Mouse (Mus musculus) stomach, embryonic 14.5 days (tissue): Measurements from ENCODE around the gene P4ha1. TPM values are rescaled to one million over a fixed set of nuclear protein-coding genes. Genes with fewer than 3 reads are reported as not detected.
"Not testable (repeated sequence)": the region's sequence is repeated elsewhere in the genome, so short reads cannot be mapped to it uniquely, and the experiment has no call there.

Experiments used
- ATAC-seq: fragments of 200-750 bp; cut with Nextera tagmentation; 2 replicates; pipeline ENCODE4 v1.8.0; 2017; ENCODE audit warnings: low read depth, moderate TSS enrichment; ENCODE audit not compliant: insufficient number of reproducible peaks, insufficient read depth, low FRiP score
- H3K27ac ChIP-seq: fragments of 300-500 bp; sonication (generic); 2 replicates; pipeline ENCODE4 v1.5.1; 2014; ENCODE audit warnings: mild to moderate bottlenecking, low read length, moderate library complexity, mixed read lengths
- H3K27me3 ChIP-seq: fragments of 300-500 bp; sonication (generic); 2 replicates; pipeline ENCODE4 v1.6.1; 2014; ENCODE audit warnings: low read length, control low read depth, mixed read lengths; ENCODE audit not compliant: control insufficient read depth, insufficient read depth
- H3K36me3 ChIP-seq: fragments of 300-500 bp; sonication (generic); 2 replicates; pipeline ENCODE4 v1.6.1; 2014; ENCODE audit warnings: mild to moderate bottlenecking, control low read depth, low read length, moderate library complexity, mixed read lengths; ENCODE audit not compliant: control insufficient read depth, insufficient read depth
- H3K4me1 ChIP-seq: fragments of 300-500 bp; sonication (generic); 2 replicates; pipeline ENCODE4 v1.6.1; 2014; ENCODE audit warnings: low read length, control low read depth, mixed read lengths; ENCODE audit not compliant: control insufficient read depth, insufficient read depth
- H3K4me2 ChIP-seq: fragments of 300-500 bp; sonication (generic); replicated peaks from 2 replicates; pipeline ENCODE4 v1.6.1; 2014; ENCODE audit warnings: low read depth, low read length, control low read depth
- H3K4me3 ChIP-seq: fragments of 300-500 bp; sonication (generic); 2 replicates; pipeline ENCODE4 v1.5.1; 2014; ENCODE audit warnings: low read depth, low read length, control low read depth
- H3K9ac ChIP-seq: fragments of 300-500 bp; sonication (generic); replicated peaks from 2 replicates; pipeline ENCODE4 v1.6.1; 2014; ENCODE audit warnings: low read depth, mild to moderate bottlenecking, control low read depth, low read length, moderate library complexity, mixed read lengths
- H3K9me3 ChIP-seq: fragments of 300-500 bp; sonication (generic); 2 replicates; pipeline ENCODE4 v1.6.1; 2016; ENCODE audit warnings: low read depth, low read length, control low read depth; ENCODE audit not compliant: control insufficient read depth
- WGBS: fragments of 180-500 bp; shearing (Covaris S2); extraction: QIAGEN DNeasy Blood & Tissue Kit; methylation state at CpG from one replicate; pipeline ENCODE4 v1.1.7; 2014; 5-methylcytosine and 5-hydroxymethylcytosine counted together
- polyA plus RNA-seq: library from polyadenylated mRNA; unstranded; fragments of >200 nt; fragmentation: Nextera tagmentation; extraction: Ambion mirVana; gene quantifications from 2 replicates; pipeline ENCODE4 v1.2.1, GENCODE M21; 2014

Gene P4ha1
- polyA plus RNA-seq, 1 experiment from 2014 or later = 64.9 TPM

- no peaks in the 10 kb centered on the region for H3K36me3 ChIP-seq
- no peak for ATAC-seq
- 96% methylated on average over 3 of the region's 3 CpGs for WGBS
These were observed 66.6 kb downstream of the P4ha1 start for GRCm38 (mm10) chr10:59389652-59390051.

DNA sequence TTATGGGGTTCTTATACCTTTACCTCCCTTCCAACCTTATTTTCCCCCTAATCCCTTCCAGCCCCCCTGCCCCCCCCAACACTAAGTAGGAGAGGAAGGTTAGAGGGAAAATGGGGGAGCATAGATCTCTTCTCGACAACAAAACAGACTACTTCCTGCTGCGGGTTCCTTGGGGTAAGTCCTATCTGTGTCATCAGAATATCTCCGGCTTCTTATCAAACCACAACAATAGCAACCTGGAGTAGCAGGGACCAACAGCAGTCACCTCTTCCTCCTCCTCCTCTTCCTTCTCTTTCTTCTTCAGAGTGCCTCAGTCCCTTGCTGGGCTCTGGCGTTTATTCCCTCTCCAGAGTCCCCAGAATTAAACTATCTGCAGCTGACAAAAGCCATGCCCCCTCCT is 68.8 kb downstream of the P4ha1 start:
- H3K4me2 ChIP-seq = no peak overlapping the region
- H3K9ac ChIP-seq = no peak overlapping the region
- no peaks in the 10 kb centered on the region for H3K4me1 ChIP-seq
- H3K27ac ChIP-seq = no peak overlapping the region
- no peaks in the 10 kb centered on the region for H3K27me3 ChIP-seq
- 55% methylated on average over 4 of the region's 4 CpGs for WGBS
- H3K4me3 ChIP-seq = no peak overlapping the region
- peaks cover 11% of the 10 kb centered on the region; the same call in 1 of the 2 replicates for H3K9me3 ChIP-seq
- no peak for ATAC-seq
- H3K36me3 ChIP-seq = no peaks in the 10 kb centered on the region

More at GRCm38 (mm10) chr10:59389652-59390051, 66.6 kb downstream of the P4ha1 start:
- no peak overlapping the region for H3K27ac ChIP-seq
- H3K4me3 ChIP-seq = no peak overlapping the region
- H3K9ac ChIP-seq = no peak overlapping the region
- H3K9me3 ChIP-seq = peaks cover 11% of the 10 kb centered on the region; the same call in 1 of the 2 replicates
- no peak overlapping the region for H3K4me2 ChIP-seq
- H3K4me1 ChIP-seq = no peaks in the 10 kb centered on the region
- no peaks in the 10 kb centered on the region for H3K27me3 ChIP-seq

- WGBS = 92% methylated on average over 10 of the region's 25 CpGs
- ATAC-seq, H3K9ac ChIP-seq, H3K9me3 ChIP-seq, H3K4me3 ChIP-seq, H3K27ac ChIP-seq, H3K36me3 ChIP-seq, H3K4me1 ChIP-seq, H3K27me3 ChIP-seq, H3K4me2 ChIP-seq: not testable (repeated sequence)
These were observed 72.4 kb downstream of the P4ha1 start, which contains the start of gene Gm10273 for GRCm38 (mm10) chr10:59395461-59395860. Gm10273 (plus strand) TSS chr10:59395632.

DNA sequence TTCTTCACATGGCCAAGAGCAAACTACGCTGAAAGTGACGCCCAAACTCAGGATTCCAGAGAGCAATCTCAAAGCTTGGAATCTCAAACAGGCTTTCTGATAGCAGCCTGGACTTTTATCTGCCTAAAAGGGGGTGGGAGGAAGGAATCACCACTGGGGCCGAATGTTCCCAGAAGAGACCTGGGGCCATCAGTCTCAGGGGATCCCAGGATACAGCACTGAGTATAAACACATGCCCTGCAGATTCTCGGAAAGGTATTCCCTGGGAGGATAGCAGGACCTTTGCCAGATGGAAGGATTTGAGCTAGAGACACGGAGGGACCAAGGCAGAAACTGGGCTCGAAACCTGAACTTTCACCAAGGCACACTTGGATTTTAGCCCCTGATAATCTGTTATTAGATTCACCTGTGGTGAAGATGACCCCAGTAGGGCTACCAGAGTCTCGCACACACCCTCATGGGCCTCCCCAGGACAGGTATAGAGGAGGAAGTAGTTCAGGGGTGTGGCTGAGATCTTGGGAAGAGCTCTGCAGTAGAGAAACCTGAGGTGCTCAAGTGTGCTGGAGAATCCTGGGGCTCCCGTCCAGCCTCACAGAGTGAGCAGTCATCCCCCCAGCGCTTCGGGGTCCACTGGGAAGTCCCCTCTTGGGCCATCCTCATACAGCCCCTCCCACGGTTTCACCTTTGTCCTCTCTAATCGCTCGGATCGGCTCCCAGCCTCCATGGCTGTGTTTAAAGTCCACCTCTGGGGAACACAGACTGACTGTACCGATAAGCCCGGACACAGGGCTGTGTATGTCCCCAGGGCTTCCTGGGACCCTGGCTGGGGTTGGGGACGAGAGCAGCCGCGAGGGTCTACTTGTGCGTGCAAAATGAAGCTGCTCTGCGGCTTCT is 80.0 kb downstream of the P4ha1 start, which contains the start of gene Pla2g12b:
Gene Pla2g12b, plus strand, starts transcription at position 762 of the 894 bp plus-strand sequence.
- no peaks in the 10 kb centered on the region for H3K27me3 ChIP-seq
- H3K9ac ChIP-seq = no peak within 1 kb of the TSS
- no peaks in the 10 kb centered on the region for H3K4me1 ChIP-seq
- H3K9me3 ChIP-seq = no peaks in the 10 kb centered on the region
- H3K4me3 ChIP-seq = no peak within 1 kb of the TSS
- no peak within 1 kb of the TSS; the same call in 1 of the 2 replicates for H3K27ac ChIP-seq
- H3K4me2 ChIP-seq = 0 out of 2 replicates have a peak within 1 kb of the TSS, but pooled peaks have one; percentile 3
- peak; percentile 69 for ATAC-seq
- WGBS = 57% methylated on average over 21 of the region's 21 CpGs
- H3K36me3 ChIP-seq = no peaks in the 10 kb centered on the region

- H3K4me2 ChIP-seq = 0 out of 2 replicates have a peak overlapping the region, but pooled peaks have one; percentile 3
- H3K27me3 ChIP-seq = no peaks in the 10 kb centered on the region
- no peak overlapping the region for H3K4me3 ChIP-seq
- H3K4me1 ChIP-seq = no peaks in the 10 kb centered on the region
- H3K27ac ChIP-seq = no peak overlapping the region
- no peak overlapping the region for H3K9ac ChIP-seq
- no peaks in the 10 kb centered on the region for H3K36me3 ChIP-seq
- H3K9me3 ChIP-seq = no peaks in the 10 kb centered on the region
- 65% methylated on average over 10 of the region's 10 CpGs for WGBS
- ATAC-seq = no peak
These were observed 80.7 kb downstream of the P4ha1 start for GRCm38 (mm10) chr10:59403793-59404149.

- H3K4me2 ChIP-seq = no peak overlapping the region
- H3K4me1 ChIP-seq = no peaks in the 10 kb centered on the region
- H3K27me3 ChIP-seq = no peaks in the 10 kb centered on the region
- no peak overlapping the region for H3K4me3 ChIP-seq
- no peaks in the 10 kb centered on the region for H3K36me3 ChIP-seq
- no peak for ATAC-seq
- no peaks in the 10 kb centered on the region for H3K9me3 ChIP-seq
- no peak overlapping the region for H3K9ac ChIP-seq
- H3K27ac ChIP-seq = no peak overlapping the region
- WGBS = 49% methylated on average over 6 of the region's 6 CpGs
These were observed 85.4 kb downstream of the P4ha1 start for GRCm38 (mm10) chr10:59408499-59408898.

DNA sequence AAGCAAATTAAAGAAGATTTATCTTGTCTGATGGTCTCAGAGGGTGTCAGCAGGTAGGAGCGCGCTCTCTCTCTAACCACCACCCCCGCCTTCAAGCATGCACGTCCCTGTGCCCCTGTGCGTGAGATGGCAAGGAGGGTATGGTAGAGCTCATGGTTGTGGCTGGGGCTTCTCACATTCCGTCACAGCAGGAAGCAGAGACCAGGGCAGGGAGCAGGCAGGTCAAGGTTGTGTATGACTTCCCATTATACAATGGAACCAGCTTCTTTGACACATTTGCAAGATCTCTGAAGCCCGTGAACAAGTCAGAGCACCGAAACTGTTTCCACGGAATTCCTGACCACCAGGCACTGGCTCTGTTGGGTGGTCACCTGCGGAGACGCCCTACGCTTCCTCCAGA is 87.2 kb downstream of the P4ha1 start:
- 65% methylated on average over 12 of the region's 12 CpGs for WGBS
- no peak for ATAC-seq
- H3K4me1 ChIP-seq = no peaks in the 10 kb centered on the region
- no peak overlapping the region for H3K4me3 ChIP-seq
- H3K9ac ChIP-seq = no peak overlapping the region
- H3K27me3 ChIP-seq = no peaks in the 10 kb centered on the region
- H3K36me3 ChIP-seq = no peaks in the 10 kb centered on the region
- no peak overlapping the region for H3K4me2 ChIP-seq
- H3K9me3 ChIP-seq = no peaks in the 10 kb centered on the region
- H3K27ac ChIP-seq = no peak overlapping the region

DNA sequence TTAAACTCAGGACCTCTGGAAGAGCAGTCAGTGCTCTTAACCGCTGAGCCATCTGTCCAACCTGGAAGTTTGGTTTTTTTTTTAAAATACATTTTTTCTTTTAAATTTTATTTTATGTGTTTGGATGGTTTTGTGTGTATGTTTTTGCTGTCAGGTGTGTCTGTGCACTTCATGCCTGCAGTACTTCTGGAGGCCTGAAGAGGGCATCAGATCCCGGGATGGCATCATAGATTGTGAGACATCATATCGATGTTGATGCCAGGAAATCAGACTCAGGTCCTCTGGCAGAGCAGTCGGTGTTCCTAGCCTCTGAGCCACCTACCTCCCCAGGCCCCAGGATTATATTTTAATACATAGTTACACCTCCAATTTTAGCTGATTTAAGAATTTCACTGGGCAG is 90.6 kb downstream of the P4ha1 start:
- Histone ChIP-seq H3K27ac (no peak overlapping the region), H3K4me1 (no peaks in the 10 kb centered on the region), H3K36me3 (no peaks in the 10 kb centered on the region), H3K4me3 (no peak overlapping the region), H3K9ac (no peak overlapping the region), H3K9me3 (no peaks in the 10 kb centered on the region), H3K27me3 (no peaks in the 10 kb centered on the region), H3K4me2 (no peak overlapping the region)
- 91% methylated on average over 4 of the region's 4 CpGs for whole genome bisulfite sequencing
- ATAC-seq = no peak
